Mouse (Mus musculus) heart, postnatal 0 days (tissue): ENCODE data around the gene Tctex1d1.

Experiments used
- CTCF ChIP-seq: IDR thresholded peaks from 2 replicates; pipeline ENCODE4 v1.5.1; 2016; ENCODE audit warnings: antibody characterized with exemption, control low read depth, low read depth
- EP300 ChIP-seq: IDR thresholded peaks from 2 replicates; pipeline ENCODE4 v1.6.1; 2016; ENCODE audit warnings: antibody characterized with exemption, low read depth

DNA sequence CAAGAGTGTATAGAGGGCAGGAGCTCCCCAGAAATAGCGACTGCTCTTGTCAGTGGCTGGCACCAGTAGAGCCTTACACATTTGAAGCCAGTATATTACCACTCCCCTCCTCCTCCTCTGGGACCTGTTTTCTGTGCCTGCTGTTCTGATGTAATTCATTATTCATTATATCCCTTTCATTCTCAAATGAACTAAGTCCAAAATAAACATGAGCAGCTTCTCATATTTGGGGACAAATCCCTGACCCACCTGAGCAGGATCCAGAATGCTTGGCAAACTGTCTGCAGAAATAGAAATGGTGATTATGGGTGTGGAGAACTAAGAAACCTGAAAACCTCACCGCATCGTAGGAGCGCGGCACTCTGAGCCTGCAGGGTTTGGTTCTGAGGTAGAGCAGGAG lies 8.8 kb upstream of the Tctex1d1 start:
- TF ChIP-seq CTCF (no peak), EP300 (no peak)
